Mouse (Mus musculus) kidney, postnatal 10 days (tissue): Measurements from ENCODE around the gene Nphp4.
A peak's percentile ranks its signal among the peaks of the same experiment; 100 is the strongest.

Experiments used
- DNase-seq: peaks from one replicate; pipeline ENCODE4 v3.0.0; 2021; ENCODE audit warnings: mixed read lengths

Nphp4 gene

DNA sequence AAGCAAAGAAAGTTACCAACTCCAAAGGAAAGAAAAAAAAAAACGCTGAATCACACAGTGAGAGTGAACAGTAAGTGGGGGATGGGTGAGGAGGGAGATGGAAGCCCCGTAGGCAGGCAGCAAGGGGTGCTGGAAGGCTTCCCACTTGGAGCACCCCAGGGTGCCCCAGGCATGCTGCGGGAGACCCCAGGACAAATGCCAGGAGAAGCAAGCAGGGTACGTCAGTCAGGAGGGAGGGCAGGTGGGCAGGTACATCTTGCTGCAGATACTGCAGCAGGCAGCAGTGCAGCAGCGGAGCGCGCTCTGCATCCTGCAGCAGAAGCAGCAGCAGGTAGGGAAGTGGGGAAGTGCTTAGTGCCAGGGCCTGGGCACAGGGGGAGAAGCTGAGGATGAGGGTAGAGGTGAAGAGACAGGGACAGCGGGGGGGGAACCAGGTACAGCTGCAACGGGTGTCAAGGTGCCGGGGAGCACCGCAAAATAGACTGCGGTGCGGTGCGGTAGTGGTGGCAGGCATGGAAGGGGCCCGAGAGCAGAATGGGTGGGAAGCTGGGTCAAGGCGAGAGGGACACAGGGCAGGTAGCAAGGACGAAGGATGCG, at the start of gene Nphp4:
Gene Nphp4, plus strand, starts transcription at position 280 of the 597 bp plus-strand sequence.
- peak; percentile 19 for DNase-seq

DNA sequence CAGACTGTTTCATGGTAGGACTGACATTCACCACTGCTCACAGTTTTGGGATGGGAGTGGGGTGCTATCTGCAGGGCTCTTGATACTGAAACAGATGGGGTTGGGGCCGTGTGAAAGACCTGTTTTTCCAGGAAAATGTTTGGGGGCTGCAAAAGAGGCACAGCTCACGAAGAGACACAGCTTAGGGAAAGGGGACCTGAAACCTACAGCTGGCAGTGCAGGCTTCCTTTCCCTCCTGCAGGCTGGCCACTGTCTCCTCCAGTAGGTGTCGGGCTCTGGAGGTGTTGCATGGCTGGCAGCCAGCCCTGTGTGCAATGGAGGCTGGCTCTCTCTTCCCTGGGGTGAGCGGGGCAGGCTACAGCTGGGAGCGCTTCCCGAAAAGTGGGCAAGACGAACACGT, 48.2 kb upstream of the Nphp4 start:
- DNase-seq: no peak

DNA sequence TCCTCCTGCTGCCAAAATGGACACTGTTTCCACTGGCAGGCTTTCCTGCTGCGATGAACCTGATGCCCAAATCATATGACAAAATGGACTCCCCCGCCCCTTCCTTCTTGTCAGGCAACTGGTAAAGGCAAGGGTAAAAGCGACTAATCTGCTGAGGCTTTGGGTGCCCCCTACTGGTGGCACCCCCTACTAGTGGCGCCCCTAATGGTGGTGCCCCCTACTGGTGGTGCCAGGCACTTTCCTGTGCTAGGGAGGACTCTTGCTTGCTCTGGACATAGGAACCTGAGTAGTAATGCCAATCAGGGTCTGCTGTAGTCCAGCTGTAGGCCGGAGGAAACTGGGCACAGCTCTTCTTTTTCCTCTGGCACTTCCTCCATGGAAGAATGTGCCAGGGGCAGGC, 44.2 kb upstream of the Nphp4 start:
- peak; percentile 39 for DNase-seq

DNA sequence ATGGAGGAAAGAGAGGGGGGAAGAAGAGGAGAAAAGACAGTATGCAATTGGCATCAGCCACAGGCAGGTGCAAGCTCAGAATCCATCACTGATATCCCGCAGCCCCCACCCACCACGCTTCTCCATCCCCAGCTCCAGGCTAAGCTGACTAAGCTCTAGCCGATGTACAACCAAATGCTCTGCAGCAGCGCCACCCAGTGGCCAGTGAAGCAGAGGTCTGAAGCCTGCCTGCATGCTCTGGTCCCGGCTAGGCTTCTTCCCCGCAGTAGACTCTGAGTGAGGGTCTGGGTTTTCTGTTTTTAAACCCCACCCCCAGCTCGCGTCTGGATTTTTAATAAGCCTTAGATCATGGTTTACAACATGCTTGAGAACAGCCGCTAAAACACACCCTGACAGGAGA, 41.7 kb upstream of the Nphp4 start:
- peak; percentile 94 for DNase-seq

DNA sequence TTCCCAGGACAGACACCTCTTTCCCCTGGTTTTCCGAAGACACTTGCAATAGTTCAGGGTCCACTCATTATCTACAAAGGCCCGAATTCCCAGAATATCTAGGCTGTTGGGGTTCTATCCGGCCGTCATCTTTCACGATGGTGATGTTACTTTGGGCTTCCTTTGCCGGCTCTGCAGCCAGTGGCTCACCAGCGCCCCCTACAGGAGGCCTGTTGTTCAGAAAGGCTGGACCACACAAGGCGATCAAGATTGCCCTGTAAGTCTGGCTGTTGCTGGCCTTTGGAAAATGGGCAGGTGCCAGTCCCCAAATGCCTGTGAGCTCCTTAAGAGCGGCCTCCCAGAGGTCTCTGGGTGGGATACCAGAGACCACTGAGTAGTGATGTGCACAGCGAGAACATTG, 41.3 kb upstream of the Nphp4 start:
- peak; percentile 89 for DNase-seq

DNA sequence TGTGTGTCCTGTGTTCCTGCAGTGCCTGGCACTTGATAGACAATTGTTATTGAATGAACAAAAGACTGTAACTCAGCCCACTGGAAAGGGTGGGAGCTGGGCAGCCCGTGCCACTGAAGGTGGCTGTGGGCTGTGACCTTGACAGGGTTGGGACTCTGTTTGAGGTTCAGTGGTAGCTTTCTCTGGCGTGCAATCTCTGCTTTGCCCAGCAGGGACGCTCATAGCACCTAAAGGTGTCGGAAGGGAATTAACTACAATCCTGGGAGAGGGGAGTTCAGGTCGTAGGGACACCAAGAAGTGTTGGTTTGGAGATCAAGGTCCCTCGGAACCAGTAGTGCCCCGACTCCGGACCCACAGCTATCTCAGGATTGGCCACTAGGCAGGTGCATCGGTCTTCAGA, 35.6 kb upstream of the Nphp4 start:
- peak; percentile 39 for DNase-seq

DNA sequence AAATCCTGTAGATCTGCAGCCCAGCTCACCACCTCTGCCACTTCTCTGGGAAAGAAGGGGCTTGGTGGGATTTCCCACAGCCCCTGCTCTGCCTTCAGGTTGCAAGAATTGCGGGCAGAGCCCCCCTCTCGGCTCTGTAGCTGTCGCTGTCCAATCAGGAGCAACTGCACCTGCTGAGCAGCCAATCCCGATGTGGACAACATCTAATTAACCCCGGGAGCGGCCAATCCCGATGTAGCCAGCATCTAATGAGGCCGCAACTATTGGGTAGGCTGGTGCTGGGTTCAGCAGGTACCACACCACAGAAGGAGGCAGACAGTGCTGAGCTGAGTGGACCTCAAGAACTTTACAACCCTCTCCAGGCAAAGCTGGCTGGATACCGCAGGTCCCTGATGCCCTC, 35.0 kb upstream of the Nphp4 start:
- DNase-seq: no peak

DNA sequence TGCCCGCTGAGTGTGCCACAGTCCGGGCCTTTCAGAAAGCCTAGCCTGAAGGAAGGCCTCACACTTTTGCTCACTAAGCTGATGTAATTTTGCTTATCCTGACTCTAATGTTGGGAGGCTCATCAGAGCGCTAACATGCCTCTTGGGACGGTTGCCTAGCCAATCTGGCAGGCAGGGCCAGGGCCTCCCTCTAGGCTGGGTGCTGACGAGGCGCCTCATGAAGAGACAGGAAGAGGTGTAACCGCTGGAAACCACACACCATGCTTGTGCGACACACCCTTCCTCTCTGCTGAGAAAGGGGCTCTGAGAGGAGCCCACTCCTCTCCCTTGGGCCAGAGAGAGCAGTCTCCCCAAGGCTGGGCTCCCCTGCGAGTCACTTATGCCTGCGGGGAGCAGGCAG, 30.3 kb upstream of the Nphp4 start:
- no peak for DNase-seq

DNA sequence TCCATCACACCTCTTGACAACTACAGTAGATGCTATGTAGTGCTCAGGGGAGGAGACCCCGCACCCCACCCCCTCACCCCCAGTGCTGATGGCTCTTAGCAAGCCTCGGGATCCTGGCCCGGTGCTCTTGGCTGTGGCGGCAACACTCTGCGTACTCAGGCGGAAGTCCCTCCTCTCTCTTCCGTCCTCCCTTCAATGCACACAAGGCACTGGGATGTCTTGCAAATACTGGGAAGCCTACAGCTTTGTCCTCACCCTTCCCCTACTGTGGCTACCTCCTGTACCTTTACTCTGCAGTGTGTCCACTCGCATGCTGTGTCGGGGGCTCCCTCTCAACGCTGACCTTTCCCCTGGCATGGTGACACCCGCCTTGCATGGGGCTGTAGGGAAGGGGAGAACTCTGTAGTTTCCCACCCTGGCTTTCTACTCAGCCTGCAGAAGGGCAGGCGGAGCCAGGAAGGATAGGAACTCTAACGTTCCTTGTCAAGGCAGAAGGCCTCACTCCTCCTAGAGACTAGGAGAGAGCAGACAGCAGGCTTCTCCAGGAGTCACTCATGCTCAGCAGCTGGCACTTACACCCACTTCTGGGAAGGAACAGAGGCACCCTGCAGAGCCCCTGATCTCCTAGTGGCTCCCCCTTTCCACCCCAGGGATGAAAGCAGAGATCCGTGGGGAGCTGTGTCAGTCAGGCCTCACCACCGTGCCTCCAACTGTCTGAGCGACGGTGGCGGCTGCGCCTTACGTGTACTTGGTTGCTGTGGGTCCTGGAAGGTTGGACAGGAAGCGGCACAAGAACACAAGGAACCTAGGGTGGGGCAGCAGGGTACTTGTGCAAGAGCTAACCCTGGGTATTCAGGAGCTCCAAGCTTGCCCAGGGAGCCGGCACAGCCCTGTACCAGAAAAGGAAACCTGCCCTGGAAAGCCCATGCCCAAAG, 28.5 kb upstream of the Nphp4 start:
- no peak for DNase-seq

DNA sequence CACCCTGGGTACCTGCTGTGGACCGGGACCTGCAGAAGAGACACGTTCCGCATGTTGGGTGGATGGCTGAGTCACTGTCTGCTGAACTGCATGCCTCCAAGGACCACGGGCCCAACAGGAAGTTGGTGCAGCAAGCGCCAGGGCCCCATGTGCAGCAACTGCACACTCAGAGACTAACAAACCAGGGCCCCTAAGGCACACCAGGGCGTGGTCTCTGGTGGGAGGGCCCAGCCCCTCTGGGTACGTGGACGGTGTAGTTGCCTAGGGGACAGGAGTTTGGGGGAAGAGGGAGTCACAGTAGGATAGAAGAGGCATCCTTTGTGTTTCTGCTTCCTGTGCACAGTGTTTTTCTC, 27.9 kb upstream of the Nphp4 start:
- no peak for DNase-seq

DNA sequence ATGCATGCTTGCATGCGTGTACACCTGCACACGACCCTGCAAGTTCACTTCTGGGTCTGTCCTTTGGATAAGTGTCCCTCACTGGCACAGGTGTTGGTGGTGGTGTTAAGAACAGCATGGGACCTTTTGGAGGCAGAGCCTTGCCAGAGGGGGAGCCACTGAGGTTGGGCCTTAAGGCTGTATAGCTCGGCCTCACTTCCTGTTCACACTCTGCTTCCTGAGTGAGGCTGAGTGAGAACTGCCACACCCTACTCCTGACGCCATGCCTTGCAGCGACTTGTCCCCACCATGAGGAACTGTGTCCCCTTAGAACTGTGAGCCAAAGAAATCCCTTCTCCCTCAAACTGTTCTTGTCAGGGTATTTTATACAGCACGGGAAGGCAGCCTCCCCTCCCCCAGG, 25.1 kb upstream of the Nphp4 start:
- no peak for DNase-seq

DNA sequence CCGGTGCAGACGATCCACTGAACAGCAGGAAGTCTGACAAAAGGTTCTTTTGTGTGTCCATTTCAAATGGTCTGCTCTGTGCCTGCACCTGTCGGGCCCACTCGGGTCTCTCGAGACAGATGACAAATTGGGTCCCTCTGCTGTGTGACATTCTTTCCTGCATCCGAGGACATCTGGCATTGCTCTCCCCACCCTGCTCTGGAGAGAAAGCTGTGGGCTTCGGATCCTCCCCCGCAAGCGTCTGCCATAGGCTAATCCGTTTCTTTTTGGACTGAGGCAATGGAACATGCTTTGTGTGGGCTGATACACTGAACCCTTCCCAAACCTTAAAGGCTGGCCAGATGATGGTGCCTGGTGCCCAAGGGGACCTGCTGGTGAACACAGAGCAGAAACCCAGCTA, 23.4 kb upstream of the Nphp4 start:
- DNase-seq: no peak

DNA sequence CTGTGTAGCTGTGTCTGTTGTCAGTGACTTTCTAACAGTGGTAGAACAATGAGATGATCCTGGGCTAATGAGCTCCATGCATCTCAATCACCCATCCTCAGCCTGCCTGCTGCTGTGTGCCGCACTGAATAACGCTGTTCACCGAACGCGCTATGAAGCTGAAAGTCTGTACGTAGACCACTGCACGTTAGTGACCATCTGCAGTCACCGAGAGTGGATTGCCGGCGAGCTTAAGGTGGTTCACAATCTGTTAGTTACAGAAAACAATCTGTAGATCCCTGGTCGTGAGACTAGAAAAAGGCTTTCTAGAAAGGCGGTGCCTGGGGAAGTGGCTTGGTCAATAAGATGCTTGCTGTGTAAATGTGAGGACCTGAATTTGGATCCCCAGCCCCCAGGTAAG, 22.4 kb upstream of the Nphp4 start:
- no peak for DNase-seq

DNA sequence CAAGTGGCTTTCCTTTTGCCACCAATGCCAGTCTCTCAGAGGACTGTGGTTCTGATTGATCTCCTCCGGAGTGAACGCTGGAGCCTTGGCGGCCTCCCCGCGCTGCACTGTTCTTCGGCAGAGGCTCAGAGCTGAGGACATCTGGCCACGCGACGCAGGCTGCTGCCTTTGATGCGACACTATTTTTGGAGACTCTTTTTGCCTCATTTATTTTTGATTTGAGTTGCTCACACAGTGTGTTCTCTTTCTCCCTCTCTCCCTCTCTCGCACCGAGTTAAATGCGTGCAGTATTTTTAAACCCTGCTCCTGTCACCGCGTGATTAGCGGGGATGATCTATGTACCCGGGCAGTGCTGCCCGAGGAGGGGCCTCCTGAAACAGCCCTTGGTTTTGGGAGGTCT, 19.9 kb upstream of the Nphp4 start:
- DNase-seq: no peak

DNA sequence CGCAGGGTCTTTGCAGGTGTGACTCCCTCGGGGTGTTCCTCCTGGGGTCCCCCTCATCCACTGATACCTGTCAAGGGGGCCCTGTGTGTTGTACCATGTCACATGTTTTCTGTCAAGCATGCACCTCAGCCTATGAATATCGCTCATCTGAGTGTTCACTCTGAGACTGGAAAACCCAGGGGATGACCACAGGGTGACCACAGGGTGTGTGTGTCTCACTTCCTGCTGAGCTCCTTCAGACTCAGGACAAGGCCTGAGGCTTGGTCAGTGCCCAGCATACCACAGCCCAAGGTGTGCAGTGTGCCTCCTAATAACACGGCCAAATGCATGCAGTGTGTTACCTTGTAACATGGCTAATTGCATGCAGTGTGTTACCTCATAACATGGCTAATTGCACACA, 18.8 kb upstream of the Nphp4 start:
- no peak for DNase-seq

DNA sequence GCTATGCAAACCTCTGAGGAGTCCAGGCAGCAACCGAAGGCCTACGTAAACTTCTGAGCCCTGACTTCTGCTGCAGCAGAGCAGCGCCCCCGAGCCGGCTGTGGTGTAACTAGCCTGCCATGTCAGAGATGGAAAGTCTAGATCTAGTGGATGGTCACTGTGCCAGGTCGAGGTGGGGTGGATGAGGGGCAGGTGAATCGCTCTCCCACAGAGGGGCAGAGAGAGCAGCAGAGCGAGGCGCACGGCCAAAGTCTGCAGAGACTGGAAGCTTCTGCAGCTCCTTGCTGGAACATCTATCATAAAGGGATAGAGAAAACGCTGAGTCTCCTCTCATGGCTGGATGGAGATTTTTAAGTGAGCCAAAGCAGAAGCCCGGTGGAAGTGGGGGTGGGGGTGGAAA, 14.0 kb upstream of the Nphp4 start:
- peak; percentile 63 for DNase-seq

DNA sequence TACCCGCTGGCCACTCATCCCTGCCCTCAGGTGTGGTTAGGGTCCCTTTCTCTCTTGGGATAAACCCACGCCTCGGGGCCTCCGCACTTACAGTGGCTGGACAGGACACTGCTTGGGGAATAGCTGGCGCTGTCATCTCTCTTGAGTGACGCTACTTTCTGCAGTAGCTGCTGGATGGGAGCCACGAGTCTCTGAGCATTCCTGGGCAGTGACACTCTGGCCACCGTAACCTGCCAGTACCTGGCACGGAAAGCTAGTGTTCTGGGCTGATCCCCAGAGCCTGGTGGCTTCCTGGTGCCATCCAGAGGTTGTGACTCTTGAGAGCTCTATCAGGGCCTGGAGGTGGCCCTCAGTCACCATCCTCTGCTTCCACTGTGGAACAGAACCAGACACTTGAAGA, 13.4 kb upstream of the Nphp4 start:
- DNase-seq: no peak

DNA sequence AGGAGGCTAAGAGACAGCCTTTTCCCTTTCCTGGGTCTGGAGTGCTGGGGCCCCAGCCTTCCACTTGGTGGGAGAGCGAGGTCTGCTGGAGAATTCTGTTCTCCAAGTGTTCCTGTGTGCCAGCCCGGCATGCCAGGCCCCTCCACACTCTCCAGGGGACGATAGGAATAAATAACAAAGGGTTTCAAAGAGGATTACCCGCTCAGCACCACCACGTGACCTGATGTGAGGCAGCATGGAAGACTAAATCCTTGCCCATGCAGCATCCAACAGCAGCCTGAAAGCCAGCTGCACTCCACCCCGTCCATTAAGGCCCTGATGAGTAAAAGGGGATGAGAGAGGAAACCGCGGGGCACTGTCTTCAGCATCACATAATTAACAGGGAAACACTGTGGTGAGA, 11.4 kb upstream of the Nphp4 start:
- no peak for DNase-seq

DNA sequence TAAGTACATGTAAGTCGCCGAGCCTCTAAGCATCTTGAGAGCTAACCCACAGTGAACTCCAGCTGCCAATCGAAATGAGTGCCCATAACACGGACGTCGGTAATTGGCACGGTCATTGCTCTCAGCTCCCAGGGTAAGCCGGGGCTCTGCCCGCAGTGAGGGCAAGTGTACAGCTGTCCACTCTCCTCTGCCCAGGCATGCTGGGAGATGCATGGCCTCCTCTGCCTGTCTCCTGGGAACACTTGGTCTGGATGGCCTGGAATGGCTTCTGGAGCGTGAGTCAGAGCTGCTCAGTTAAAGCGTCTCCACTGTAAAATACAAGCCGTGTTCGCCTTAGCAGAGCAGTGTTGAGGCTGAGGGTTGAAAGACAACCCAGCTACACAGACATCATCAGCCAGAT, 9.9 kb upstream of the Nphp4 start:
- DNase-seq: no peak

DNA sequence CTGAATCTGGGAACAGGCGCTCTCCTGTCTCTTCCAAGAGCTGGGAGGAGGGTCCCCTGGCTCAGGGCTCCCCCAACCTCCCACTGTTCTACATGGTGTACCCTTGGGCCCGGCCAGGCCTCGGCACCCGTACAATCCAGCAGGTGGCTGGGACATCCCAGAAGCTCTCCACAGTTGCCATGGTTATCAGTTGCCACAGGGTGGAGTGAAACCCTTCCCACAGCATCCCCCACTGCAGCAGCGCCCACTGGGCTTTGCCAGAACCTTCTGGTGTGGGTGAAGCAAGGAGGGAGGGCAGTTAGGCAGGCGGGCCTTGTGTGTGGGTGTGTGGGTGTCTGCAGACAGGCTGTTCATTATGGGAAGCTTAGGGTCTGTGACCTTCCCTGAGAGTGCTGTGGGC, 8.6 kb upstream of the Nphp4 start:
- DNase-seq: no peak

DNA sequence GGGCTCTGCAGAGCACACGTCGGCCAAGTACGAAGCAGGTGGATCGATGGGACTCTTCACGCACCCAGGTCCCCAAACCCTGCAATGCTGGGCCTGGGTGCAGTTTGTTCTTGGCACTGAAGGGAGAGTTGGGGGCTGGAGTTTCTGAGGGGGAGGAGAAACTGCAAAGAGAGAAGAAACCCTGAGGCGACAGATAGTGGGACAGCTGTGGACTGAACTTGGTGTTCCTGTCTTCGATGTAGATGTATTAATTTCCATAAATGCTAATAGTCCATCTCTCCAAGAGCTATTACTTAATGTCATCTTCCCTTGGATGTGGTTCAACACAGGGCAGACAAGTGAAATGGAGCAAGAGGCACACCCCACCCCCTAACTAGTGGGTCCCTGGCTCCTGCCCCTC, 565 bp upstream of the Nphp4 start:
- no peak for DNase-seq

DNA sequence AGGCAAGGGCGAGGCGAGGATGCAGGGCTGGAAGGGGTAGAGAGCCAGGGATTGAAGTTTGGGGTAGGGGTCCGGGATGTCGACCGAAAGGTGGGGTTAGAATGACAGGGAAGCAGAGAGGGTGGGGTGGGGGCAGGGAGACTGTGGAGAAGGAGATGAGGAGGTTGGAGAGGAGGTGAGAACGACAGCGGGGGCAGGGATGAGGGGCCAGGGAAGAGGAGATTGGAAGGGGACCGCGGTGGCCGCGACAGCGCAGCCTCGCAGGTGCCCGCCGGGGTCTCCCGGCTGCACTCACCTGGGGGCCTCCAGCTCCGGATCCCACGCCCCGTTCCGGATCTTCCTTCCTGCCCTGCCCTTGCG, 580 bp downstream of the Nphp4 start:
- no peak for DNase-seq

DNA sequence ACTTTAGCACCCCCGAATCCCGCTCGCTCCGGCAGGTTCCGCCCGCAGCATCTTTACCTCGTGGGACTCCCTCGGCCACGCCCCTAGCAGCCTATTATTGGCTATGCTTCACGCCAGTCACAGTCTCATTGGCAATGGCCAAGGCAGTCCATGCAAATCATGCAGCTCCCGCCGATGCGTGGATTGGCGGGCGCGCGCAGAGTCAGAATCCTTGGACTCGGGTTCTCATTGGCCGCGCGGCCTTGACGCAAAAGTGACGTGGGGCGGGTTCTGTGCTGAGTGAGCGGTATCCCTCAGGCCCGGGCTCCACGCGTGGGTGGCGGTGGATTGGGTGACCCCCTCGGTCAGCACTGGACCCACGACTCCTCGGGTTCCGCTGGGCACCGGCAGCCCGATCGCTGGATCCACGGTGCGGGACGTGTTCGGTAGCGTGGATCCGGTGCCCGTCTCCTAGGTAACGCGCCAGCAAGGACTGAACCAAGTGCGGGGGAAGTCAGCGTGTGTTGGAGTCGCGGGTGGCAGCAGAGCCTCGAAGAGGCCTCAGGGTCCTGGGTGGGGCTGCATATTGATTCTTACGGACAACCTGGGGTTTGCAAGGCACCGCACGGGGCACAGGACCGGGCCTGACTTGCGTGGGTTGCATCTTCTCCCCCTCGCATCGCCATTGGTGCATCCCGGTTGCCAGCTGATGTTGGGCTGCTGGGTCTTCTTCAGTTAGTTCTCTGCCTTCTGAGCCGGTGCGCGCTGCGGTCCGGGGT, 1.1 kb downstream of the Nphp4 start, which contains the start of gene Kcnab2:
Gene Kcnab2, minus strand, starts transcription at position 406 of the 758 bp plus-strand sequence.
- peak; percentile 100 for DNase-seq

DNA sequence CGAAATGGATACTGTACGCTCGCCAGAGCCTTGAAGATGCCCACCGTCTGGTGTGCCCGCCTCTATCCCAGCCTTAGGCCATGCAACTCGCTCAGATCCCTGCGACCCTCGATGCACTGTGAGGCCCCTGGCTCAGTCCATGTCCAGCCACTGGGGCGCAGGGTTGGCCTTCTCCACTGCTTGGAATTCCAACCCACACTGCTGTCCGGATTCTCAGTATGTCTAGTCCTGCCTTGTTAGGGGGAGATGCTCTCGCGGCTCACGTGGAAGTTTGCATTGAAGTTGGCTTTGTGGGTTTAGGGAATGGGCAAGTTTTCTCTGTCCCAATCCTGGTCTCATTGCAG, 1.7 kb downstream of the Nphp4 start:
- no peak for DNase-seq
